Mouse (Mus musculus): ENCODE results near the gene Tppp. TPM values are rescaled to one million over a fixed set of nuclear protein-coding genes. Genes with fewer than 3 reads are reported as not detected.

The Tppp gene
- total RNA-seq, 2 experiments from 2014 or later = 0.16 to 0.51 TPM

Other genes starting within 250 kb of the Tppp start
- not detected in 2 replicates for gene Nkd2, start 161.8 kb upstream of the Tppp start, total RNA-seq (2015)
- 0.07 TPM in 1 of 2 replicates, not detected in the other for gene Nkd2, start 161.8 kb upstream of the Tppp start, total RNA-seq (2017)
- gene Trip13, start 71.6 kb upstream of the Tppp start, total RNA-seq (2015) = 26.9 and 30.8 TPM in 2 replicates
- 18.4 and 23.7 TPM in 2 replicates for gene Trip13, start 71.6 kb upstream of the Tppp start, total RNA-seq (2017)
- 58.4 and 67.9 TPM in 2 replicates for gene Brd9, start 71.6 kb upstream of the Tppp start, total RNA-seq (2015)
- 117 and 154 TPM in 2 replicates for gene Brd9, start 71.6 kb upstream of the Tppp start, total RNA-seq (2017)
- not detected in 2 replicates for gene Zdhhc11, start 45.6 kb upstream of the Tppp start, total RNA-seq (2015)
- gene Zdhhc11, start 45.6 kb upstream of the Tppp start, total RNA-seq (2017) = not detected in 2 replicates
- 7.6 and 8.2 TPM in 2 replicates for gene Cep72, start 52.9 kb downstream of the Tppp start, total RNA-seq (2015)
- 8.9 and 15.7 TPM in 2 replicates for gene Cep72, start 52.9 kb downstream of the Tppp start, total RNA-seq (2017)
- not detected in 2 replicates for gene Slc9a3, start 112.0 kb downstream of the Tppp start, total RNA-seq (2015)
- gene Slc9a3, start 112.0 kb downstream of the Tppp start, total RNA-seq (2017) = not detected in 2 replicates
- 29.4 and 36.1 TPM in 2 replicates for gene Exoc3, start 199.3 kb downstream of the Tppp start, total RNA-seq (2015)
- gene Exoc3, start 199.3 kb downstream of the Tppp start, total RNA-seq (2017) = 51.0 and 52.6 TPM in 2 replicates

Measured in megakaryocyte, adult 5-6 weeks (primary cell).